Mouse (Mus musculus): ENCODE results near the gene Btf3l4.

Btf3l4 gene

GRCm38 (mm10) chr4:108825677-108826076 is 7.7 kb downstream of the Btf3l4 start:
- no peak for DNase-seq (ENCODE audit: low read depth, low spot score)

GRCm38 (mm10) chr4:108811550-108811949 is 21.9 kb downstream of the Btf3l4 start:
- no peak for DNase-seq (ENCODE audit: low read depth, low spot score)

GRCm38 (mm10) chr4:108811142-108811541 is 22.3 kb downstream of the Btf3l4 start:
- no peak for DNase-seq (ENCODE audit: low read depth, low spot score)

- DNase-seq (ENCODE audit: low read depth, low spot score), result no peak
Observed at GRCm38 (mm10) chr4:108803535-108803934, 29.9 kb downstream of the Btf3l4 start.

- DNase-seq (ENCODE audit: low read depth, low spot score), result peak; percentile 61
Observed at GRCm38 (mm10) chr4:108798083-108798830, 35.2 kb downstream of the Btf3l4 start.

GRCm38 (mm10) chr4:108796701-108797100 is 36.7 kb downstream of the Btf3l4 start:
- DNase-seq (ENCODE audit: low read depth, low spot score), result peak; percentile 39

- DNase-seq (ENCODE audit: low read depth, low spot score), result no peak
Observed at GRCm38 (mm10) chr4:108793941-108794340, 39.5 kb downstream of the Btf3l4 start.

- no peak for DNase-seq (ENCODE audit: low read depth, low spot score)
Observed at GRCm38 (mm10) chr4:108790507-108790906, 42.9 kb downstream of the Btf3l4 start.

GRCm38 (mm10) chr4:108789258-108789936 is 44.0 kb downstream of the Btf3l4 start:
- no peak for DNase-seq (ENCODE audit: low read depth, low spot score)

- DNase-seq (ENCODE audit: low read depth, low spot score), result no peak
Observed at GRCm38 (mm10) chr4:108782421-108783085, 50.9 kb downstream of the Btf3l4 start.

- no peak for DNase-seq (ENCODE audit: low read depth, low spot score)
Observed at GRCm38 (mm10) chr4:108781596-108781995, 51.8 kb downstream of the Btf3l4 start.

GRCm38 (mm10) chr4:108780864-108781205 is 52.6 kb downstream of the Btf3l4 start:
- DNase-seq (ENCODE audit: low read depth, low spot score), result peak; percentile 89

GRCm38 (mm10) chr4:108780057-108780863 is 53.2 kb downstream of the Btf3l4 start, which contains the start of gene Zfyve9:
Gene Zfyve9, minus strand, starts transcription at chr4:108780798.
- DNase-seq (ENCODE audit: low read depth, low spot score), result peak; percentile 67

GRCm38 (mm10) chr4:108779763-108780056 is 53.7 kb downstream of the Btf3l4 start:
- peak; percentile 79 for DNase-seq (ENCODE audit: low read depth, low spot score)

GRCm38 (mm10) chr4:108768527-108768926 is 64.9 kb downstream of the Btf3l4 start:
- DNase-seq (ENCODE audit: low read depth, low spot score), result no peak
